22 mouse cellular contexts compared by ENCODE assay signal in the genomic region with DNA sequence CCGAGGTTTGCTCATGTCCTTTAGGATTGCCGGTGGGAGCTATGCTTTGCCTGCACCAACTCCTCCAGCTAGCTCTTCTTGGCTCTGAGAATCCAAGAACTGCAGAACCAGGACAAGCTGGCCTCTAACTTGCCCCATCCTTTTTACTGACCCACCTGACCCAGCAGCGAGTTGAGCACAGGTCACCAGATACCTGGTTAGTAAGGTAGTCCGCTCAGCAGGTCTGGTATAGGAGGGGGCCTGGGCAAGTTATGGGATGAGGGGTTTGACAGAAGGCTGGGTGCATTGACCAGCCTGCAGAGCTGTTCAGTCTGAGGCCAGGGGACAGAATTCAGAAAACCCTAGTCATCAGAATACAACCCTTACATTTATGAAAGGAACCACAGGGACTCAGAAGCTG. TPM values are rescaled to one million over a fixed set of nuclear protein-coding genes. Genes with fewer than 3 reads are reported as not detected.
DNase-seq lines count a peak whose midpoint lies in the region; ATAC-seq and TF ChIP-seq lines count a peak whose summit lies in the region.
"Had no signal": no experiment of that assay in that cellular context is flagged by ENCODE, and none has a peak within 500 bp of the region (broad histone marks: within the 10 kb centered on the region; RNA-seq: fewer than 3 reads in every experiment).

No protein-coding gene starts in this region.

- TF ChIP-seq CTCF in kidney, adult 2 months (conservative IDR thresholded peaks at IDR 0.05; ENCODE audit: insufficient read depth, insufficient read length, low read depth, low read length), result no peak
- no peak for TF ChIP-seq CTCF in liver, embryonic 14.5 days (IDR thresholded peaks at IDR 0.05; ENCODE audit: low read depth)
- TF ChIP-seq CTCF in liver, postnatal 0 days (IDR thresholded peaks at IDR 0.05; ENCODE audit: low read depth), result no peak

- DNase-seq in kidney, adult 2 months, result no peak
- DNase-seq in kidney, adult 8-10 months, result no peak
- no peak for DNase-seq in liver, embryonic 13.5 days
- no peak for DNase-seq in liver, embryonic 11.5 days (ENCODE audit: low spot score)
- DNase-seq in liver, embryonic 14.5 days (ENCODE audit: low read depth in 3 of 3, low spot score in 3 of 3), result no peak
- no peak for DNase-seq in liver, postnatal 0 days
- DNase-seq in layer of hippocampus, postnatal 14 days (ENCODE audit: low spot score in 2 of 2), result no peak
- DNase-seq: adrenal gland, adult 8-10 months; adrenal gland, postnatal 36 days; cerebellum, adult 2 months; cerebellum, postnatal 10 days; gastrocnemius, postnatal 10 days had no signal

- H3K9ac ChIP-seq in liver, embryonic 13.5 days, result peak overlapping the region; percentile 43; the same call in 1 of the 2 replicates
- H3K9ac ChIP-seq in liver, embryonic 11.5 days (ENCODE audit: low read depth, low read length), result no peak overlapping the region; the same call in 1 of the 2 replicates
- H3K9ac ChIP-seq in liver, embryonic 14.5 days (replicated peaks), result no peak overlapping the region
- no peak overlapping the region for H3K9ac ChIP-seq in liver, postnatal 0 days (replicated peaks)

- no peak for TF ChIP-seq EP300 in liver, embryonic 14.5 days (IDR thresholded peaks at IDR 0.05; ENCODE audit: low read depth)
- no peak for TF ChIP-seq EP300 in liver, postnatal 0 days (IDR thresholded peaks at IDR 0.05; ENCODE audit: low read depth)

- ATAC-seq in liver, embryonic 13.5 days (ENCODE audit: low read depth), result no peak
- no peak for ATAC-seq in liver, embryonic 11.5 days (replicated peaks; ENCODE audit: low FRiP score)
- no peak for ATAC-seq in liver, embryonic 14.5 days (ENCODE audit: insufficient read depth)
- ATAC-seq in liver, postnatal 0 days, result no peak
- ATAC-seq: hindbrain, embryonic 16.5 days had no signal

- H3K27me3 ChIP-seq in kidney, adult 2 months (replicated peaks; ENCODE audit: control insufficient read depth, insufficient read depth, low read length), result no peaks in the 10 kb centered on the region
- no peaks in the 10 kb centered on the region for H3K27me3 ChIP-seq in liver, embryonic 13.5 days
- no peaks in the 10 kb centered on the region for H3K27me3 ChIP-seq in liver, embryonic 11.5 days (replicated peaks; ENCODE audit: control insufficient read depth, insufficient read depth, low read length)
- H3K27me3 ChIP-seq in liver, embryonic 14.5 days (ENCODE audit: control insufficient read depth, insufficient read depth, low read length), result no peaks in the 10 kb centered on the region
- no peaks in the 10 kb centered on the region for H3K27me3 ChIP-seq in liver, postnatal 0 days (ENCODE audit: insufficient read depth, low read length)
- H3K27me3 ChIP-seq: heart, embryonic 12.5 days had no signal

- peaks cover 18% of the 10 kb centered on the region; the same call in 1 of the 2 replicates for H3K4me1 ChIP-seq in kidney, adult 2 months (ENCODE audit: control insufficient read depth, insufficient read depth, low read length)
- H3K4me1 ChIP-seq in liver, embryonic 13.5 days (replicated peaks), result peaks cover 61% of the 10 kb centered on the region
- H3K4me1 ChIP-seq in liver, embryonic 11.5 days (replicated peaks; ENCODE audit: control insufficient read depth, insufficient read depth, low read length), result peaks cover 27% of the 10 kb centered on the region
- peaks cover 33 to 34% of the 10 kb centered on the region in 2 experiments for H3K4me1 ChIP-seq in liver, embryonic 14.5 days (replicated peaks; ENCODE audit: control insufficient read depth in 2 of 2, insufficient read depth in 2 of 2, low read length in 1 of 2)
- peaks cover 27% of the 10 kb centered on the region for H3K4me1 ChIP-seq in liver, postnatal 0 days (ENCODE audit: insufficient read depth)

- H3K27ac ChIP-seq in kidney, adult 2 months (ENCODE audit: insufficient read depth, low read depth, low read length), result peak overlapping the region; percentile 27; the same call in 1 of the 2 replicates
- peak overlapping the region; percentile 92 for H3K27ac ChIP-seq in liver, embryonic 13.5 days
- no peak overlapping the region for H3K27ac ChIP-seq in liver, embryonic 11.5 days (ENCODE audit: low read depth, low read length)
- peak overlapping the region; percentile 67 for H3K27ac ChIP-seq in liver, embryonic 14.5 days
- H3K27ac ChIP-seq in liver, postnatal 0 days (ENCODE audit: low read depth), result peak overlapping the region; percentile 95; the same call in 1 of the 2 replicates

- H3K4me2 ChIP-seq in liver, embryonic 13.5 days, result no peak overlapping the region
- H3K4me2 ChIP-seq in liver, embryonic 11.5 days, result no peak overlapping the region
- no peak overlapping the region for H3K4me2 ChIP-seq in liver, embryonic 14.5 days (ENCODE audit: low read depth)
- H3K4me2 ChIP-seq in liver, postnatal 0 days (ENCODE audit: low read depth, low read length), result no peak overlapping the region

- no peak overlapping the region for H3K4me3 ChIP-seq in kidney, adult 2 months (ENCODE audit: insufficient read depth, low read depth, low read length)
- H3K4me3 ChIP-seq in liver, embryonic 13.5 days (replicated peaks), result no peak overlapping the region
- no peak overlapping the region for H3K4me3 ChIP-seq in liver, embryonic 11.5 days (ENCODE audit: low read depth, low read length)
- no peak overlapping the region for H3K4me3 ChIP-seq in liver, embryonic 14.5 days (ENCODE audit: insufficient read depth in 1 of 2, low read depth in 2 of 2, low read length in 2 of 2)
- no peak overlapping the region for H3K4me3 ChIP-seq in liver, postnatal 0 days (ENCODE audit: low read depth, low read length)
- H3K4me3 ChIP-seq: embryonic facial prominence, embryonic 10.5 days had no signal

- no peak for TF ChIP-seq POLR2A in kidney, adult 2 months (IDR thresholded peaks at IDR 0.05; ENCODE audit: low read depth, low read length)

- 60% methylated on average over 4 of the region's 4 CpGs for WGBS in kidney, adult 2 months
- 54% methylated on average over 4 of the region's 4 CpGs for WGBS in liver, embryonic 13.5 days (ENCODE audit: insufficient replicate concordance)
- WGBS in liver, embryonic 11.5 days, result 63% methylated on average over 4 of the region's 4 CpGs
- WGBS in liver, embryonic 14.5 days (ENCODE audit: insufficient replicate concordance), result 60% methylated on average over 4 of the region's 4 CpGs
- WGBS in liver, postnatal 0 days (ENCODE audit: insufficient replicate concordance), result 75% methylated on average over 4 of the region's 4 CpGs

- H3K9me3 ChIP-seq in liver, embryonic 13.5 days (replicated peaks), result no peaks in the 10 kb centered on the region
- H3K9me3 ChIP-seq in liver, embryonic 11.5 days (ENCODE audit: control insufficient read depth, low read length), result no peaks in the 10 kb centered on the region
- H3K9me3 ChIP-seq in liver, embryonic 14.5 days (ENCODE audit: control insufficient read depth, low read length), result no peaks in the 10 kb centered on the region
- no peaks in the 10 kb centered on the region for H3K9me3 ChIP-seq in liver, postnatal 0 days (ENCODE audit: low read length)
- H3K9me3 ChIP-seq: embryonic facial prominence, embryonic 10.5 days; forebrain, embryonic 10.5 days; heart, embryonic 12.5 days had no signal

- no peaks in the 10 kb centered on the region for H3K36me3 ChIP-seq in kidney, adult 2 months (ENCODE audit: control insufficient read depth, insufficient read depth, low read length)
- H3K36me3 ChIP-seq in liver, embryonic 13.5 days, result peaks cover 35% of the 10 kb centered on the region
- peaks cover 22% of the 10 kb centered on the region for H3K36me3 ChIP-seq in liver, embryonic 11.5 days (ENCODE audit: control insufficient read depth, insufficient read depth, low read length)
- H3K36me3 ChIP-seq in liver, embryonic 14.5 days (replicated peaks; ENCODE audit: control insufficient read depth, insufficient read depth, low read depth), result peaks cover 29% of the 10 kb centered on the region
- H3K36me3 ChIP-seq in liver, postnatal 0 days (replicated peaks; ENCODE audit: insufficient read depth, low read length), result peaks cover 29% of the 10 kb centered on the region

RNA-seq across cellular contexts. Expression of gene Rnf187, which starts 9.7 kb away (rescaled TPM):
- polyA plus RNA-seq in kidney, adult 2 months (2012; rRNA removed), result 251 and 307 TPM in 2 replicates
- polyA plus RNA-seq in liver, embryonic 13.5 days (2015; fragmentation: Nextera tagmentation; extraction: Ambion mirVana), result 125 and 130 TPM in 2 replicates
- 229 and 240 TPM in 2 replicates for polyA plus RNA-seq in liver, embryonic 11.5 days (2014; fragmentation: Nextera tagmentation; extraction: Ambion mirVana)
- 80.8 and 83.3 TPM in 2 replicates for polyA plus RNA-seq in liver, embryonic 14.5 days (2012; rRNA removed)
- polyA plus RNA-seq in liver, embryonic 14.5 days (2014; fragmentation: Nextera tagmentation; extraction: Ambion mirVana), result 104 and 120 TPM in 2 replicates
- 85.3 and 96.0 TPM in 2 replicates for polyA plus RNA-seq in liver, postnatal 0 days (2015; fragmentation: Nextera tagmentation; extraction: Ambion mirVana)
- total RNA-seq in layer of hippocampus, postnatal 14 days (2021), result 100 to 1,000 TPM; 501 to 506 TPM

RNA-seq across cellular contexts. Expression of gene Btnl10, which starts 11.3 kb away (rescaled TPM):
- 0.27 and 0.31 TPM in 2 replicates for polyA plus RNA-seq in kidney, adult 2 months (2012; rRNA removed)
- 11.2 and 12.5 TPM in 2 replicates for polyA plus RNA-seq in liver, embryonic 13.5 days (2015; fragmentation: Nextera tagmentation; extraction: Ambion mirVana)
- 4.0 and 5.0 TPM in 2 replicates for polyA plus RNA-seq in liver, embryonic 11.5 days (2014; fragmentation: Nextera tagmentation; extraction: Ambion mirVana)
- 18.2 and 19.3 TPM in 2 replicates for polyA plus RNA-seq in liver, embryonic 14.5 days (2012; rRNA removed)
- polyA plus RNA-seq in liver, embryonic 14.5 days (2014; fragmentation: Nextera tagmentation; extraction: Ambion mirVana), result 9.1 and 9.6 TPM in 2 replicates
- 7.9 and 9.9 TPM in 2 replicates for polyA plus RNA-seq in liver, postnatal 0 days (2015; fragmentation: Nextera tagmentation; extraction: Ambion mirVana)
- under 1 TPM; 0.12 to 0.29 TPM for total RNA-seq in layer of hippocampus, postnatal 14 days (2021)
- total RNA-seq: adrenal gland, adult 8-10 months; adrenal gland, postnatal 36 days; ES-E14; heart, postnatal 25 days had no signal
- polyA plus RNA-seq: cerebellum, adult 2 months; embryonic facial prominence, embryonic 10.5 days; embryonic facial prominence, embryonic 14.5 days; forebrain, embryonic 16.5 days; heart, embryonic 16.5 days; hindbrain, embryonic 11.5 days; hindbrain, embryonic 16.5 days had no signal

RNA-seq across cellular contexts. Expression of gene Hist3h2ba, which starts 19.7 kb away (rescaled TPM):
- 3.0 and 5.3 TPM in 2 replicates for polyA plus RNA-seq in kidney, adult 2 months (2012; rRNA removed)
- 5.5 and 6.3 TPM in 2 replicates for polyA plus RNA-seq in liver, embryonic 13.5 days (2015; fragmentation: Nextera tagmentation; extraction: Ambion mirVana)
- 6.3 and 6.9 TPM in 2 replicates for polyA plus RNA-seq in liver, embryonic 11.5 days (2014; fragmentation: Nextera tagmentation; extraction: Ambion mirVana)
- 15.7 and 16.0 TPM in 2 replicates for polyA plus RNA-seq in liver, embryonic 14.5 days (2012; rRNA removed)
- 4.2 and 6.0 TPM in 2 replicates for polyA plus RNA-seq in liver, embryonic 14.5 days (2014; fragmentation: Nextera tagmentation; extraction: Ambion mirVana)
- 4.9 and 10.0 TPM in 2 replicates for polyA plus RNA-seq in liver, postnatal 0 days (2015; fragmentation: Nextera tagmentation; extraction: Ambion mirVana)
- total RNA-seq in layer of hippocampus, postnatal 14 days (2021), result 100 to 1,000 TPM; 117 to 123 TPM

RNA-seq across cellular contexts. Expression of gene Zfp39, which starts 25.0 kb away (rescaled TPM):
- 1.2 and 1.5 TPM in 2 replicates for polyA plus RNA-seq in kidney, adult 2 months (2012; rRNA removed)
- polyA plus RNA-seq in liver, embryonic 13.5 days (2015; fragmentation: Nextera tagmentation; extraction: Ambion mirVana), result 3.7 and 5.4 TPM in 2 replicates
- 10.2 and 11.8 TPM in 2 replicates for polyA plus RNA-seq in liver, embryonic 11.5 days (2014; fragmentation: Nextera tagmentation; extraction: Ambion mirVana)
- polyA plus RNA-seq in liver, embryonic 14.5 days (2012; rRNA removed), result 3.9 and 4.6 TPM in 2 replicates
- 5.2 and 5.4 TPM in 2 replicates for polyA plus RNA-seq in liver, embryonic 14.5 days (2014; fragmentation: Nextera tagmentation; extraction: Ambion mirVana)
- 2.8 and 3.1 TPM in 2 replicates for polyA plus RNA-seq in liver, postnatal 0 days (2015; fragmentation: Nextera tagmentation; extraction: Ambion mirVana)
- total RNA-seq in layer of hippocampus, postnatal 14 days (2021), result 1 to 10 TPM; 8.8 to 8.9 TPM

RNA-seq across cellular contexts. Expression of gene Hist3h2a, which starts 25.4 kb away (rescaled TPM):
- polyA plus RNA-seq in kidney, adult 2 months (2012; rRNA removed), result 29.0 and 29.5 TPM in 2 replicates
- polyA plus RNA-seq in liver, embryonic 13.5 days (2015; fragmentation: Nextera tagmentation; extraction: Ambion mirVana), result 12.3 and 13.7 TPM in 2 replicates
- polyA plus RNA-seq in liver, embryonic 11.5 days (2014; fragmentation: Nextera tagmentation; extraction: Ambion mirVana), result 12.0 and 14.5 TPM in 2 replicates
- polyA plus RNA-seq in liver, embryonic 14.5 days (2012; rRNA removed), result 11.0 and 11.5 TPM in 2 replicates
- polyA plus RNA-seq in liver, embryonic 14.5 days (2014; fragmentation: Nextera tagmentation; extraction: Ambion mirVana), result 13.5 and 16.7 TPM in 2 replicates
- 14.3 and 14.8 TPM in 2 replicates for polyA plus RNA-seq in liver, postnatal 0 days (2015; fragmentation: Nextera tagmentation; extraction: Ambion mirVana)
- 10 to 100 TPM; 59.7 to 62.5 TPM for total RNA-seq in layer of hippocampus, postnatal 14 days (2021)
